Mouse (Mus musculus): Measurements from ENCODE around the gene Tmem30b. TPM values are rescaled to one million over a fixed set of nuclear protein-coding genes. Genes with fewer than 3 reads are reported as not detected.
"Not testable (repeated sequence)": the region's sequence is repeated elsewhere in the genome, so short reads cannot be mapped to it uniquely, and the experiment has no call there.

Tmem30b gene
- under 1 TPM; 0.27 to 0.53 (median 0.42) TPM for total RNA-seq (2022)

DNA sequence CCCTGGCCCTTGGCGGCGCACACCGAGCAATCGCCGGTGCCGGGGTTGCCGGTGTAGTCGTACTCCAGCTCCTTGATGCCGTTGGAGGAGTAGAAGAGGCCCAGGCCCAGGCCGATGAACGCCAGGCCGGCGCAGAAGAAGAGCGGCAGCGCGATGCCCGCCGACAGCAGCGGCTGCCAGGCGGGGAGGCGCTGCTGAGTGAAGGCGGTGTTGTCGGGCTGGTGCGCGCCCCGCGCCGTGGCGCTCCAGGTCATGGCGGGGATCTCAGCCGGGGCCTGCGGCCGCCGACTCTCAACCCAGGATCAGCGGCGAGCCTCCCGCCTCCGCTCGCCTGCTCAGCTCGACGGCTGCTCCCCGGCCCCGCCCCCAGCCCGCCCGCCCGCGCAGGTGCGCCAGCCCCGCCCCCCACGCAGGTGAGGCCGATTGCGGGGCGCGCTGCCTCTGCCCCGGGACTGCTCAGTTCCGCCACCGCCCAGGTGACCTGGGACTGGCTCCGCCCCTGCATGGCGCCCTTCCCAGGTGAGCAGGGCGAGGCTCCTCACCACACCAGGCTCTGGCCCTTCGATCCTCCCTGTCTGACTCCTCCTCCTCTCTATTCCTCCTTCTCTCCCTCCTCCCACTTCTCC is at the start of gene Tmem30b:
Gene Tmem30b (minus strand): TSS at position 307 of the 626 bp plus-strand sequence.
- no peak for DNase-seq (ENCODE audit: low spot score)

DNA sequence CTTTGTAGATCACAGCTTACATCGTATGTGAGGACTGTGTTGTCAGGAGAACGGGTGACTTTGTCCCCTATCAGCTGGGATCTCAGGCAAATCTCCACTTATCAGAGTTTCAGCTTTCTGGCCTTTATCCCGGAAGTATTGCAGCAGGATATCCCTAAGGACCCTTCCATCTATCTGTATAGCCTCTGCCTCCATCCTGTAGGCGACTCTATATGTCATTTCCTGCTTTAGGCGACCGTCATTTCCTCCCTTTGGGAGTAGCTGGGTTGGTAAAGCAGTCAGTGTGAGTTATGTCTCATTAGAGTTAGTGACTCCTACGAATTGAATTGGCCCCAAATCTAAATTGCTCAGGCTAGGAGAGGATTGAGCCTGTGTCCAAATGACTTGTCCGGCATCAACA is 49.0 kb upstream of the Tmem30b start:
- no peak for DNase-seq (ENCODE audit: low spot score)

DNA sequence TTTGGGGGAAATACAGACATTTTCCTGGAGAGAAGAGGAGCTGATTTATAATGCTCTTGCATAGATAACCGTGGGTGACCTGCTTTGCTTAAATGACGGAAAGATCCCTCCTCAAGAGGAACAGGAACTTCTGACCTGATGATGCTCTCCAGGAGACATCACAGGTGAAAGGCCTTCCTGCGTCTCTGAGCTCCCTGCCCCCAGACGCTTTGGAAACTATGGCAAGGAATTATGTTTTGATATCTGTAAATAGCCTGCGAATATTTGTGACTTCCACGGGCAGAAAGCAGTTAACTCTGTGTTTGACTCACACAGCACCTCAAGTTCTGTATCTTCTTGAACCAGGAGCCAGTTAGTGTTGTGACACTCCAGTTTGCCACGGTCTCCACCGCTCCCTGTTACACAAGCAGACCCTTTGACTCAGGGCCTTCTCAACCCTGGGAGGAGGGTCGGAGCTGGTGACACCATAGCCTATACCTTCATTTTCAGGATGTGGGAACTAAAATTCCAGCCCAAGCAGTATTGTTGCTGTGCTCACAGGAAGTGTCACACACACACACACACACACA is 48.1 kb upstream of the Tmem30b start:
- no peak for DNase-seq (ENCODE audit: low spot score)

DNA sequence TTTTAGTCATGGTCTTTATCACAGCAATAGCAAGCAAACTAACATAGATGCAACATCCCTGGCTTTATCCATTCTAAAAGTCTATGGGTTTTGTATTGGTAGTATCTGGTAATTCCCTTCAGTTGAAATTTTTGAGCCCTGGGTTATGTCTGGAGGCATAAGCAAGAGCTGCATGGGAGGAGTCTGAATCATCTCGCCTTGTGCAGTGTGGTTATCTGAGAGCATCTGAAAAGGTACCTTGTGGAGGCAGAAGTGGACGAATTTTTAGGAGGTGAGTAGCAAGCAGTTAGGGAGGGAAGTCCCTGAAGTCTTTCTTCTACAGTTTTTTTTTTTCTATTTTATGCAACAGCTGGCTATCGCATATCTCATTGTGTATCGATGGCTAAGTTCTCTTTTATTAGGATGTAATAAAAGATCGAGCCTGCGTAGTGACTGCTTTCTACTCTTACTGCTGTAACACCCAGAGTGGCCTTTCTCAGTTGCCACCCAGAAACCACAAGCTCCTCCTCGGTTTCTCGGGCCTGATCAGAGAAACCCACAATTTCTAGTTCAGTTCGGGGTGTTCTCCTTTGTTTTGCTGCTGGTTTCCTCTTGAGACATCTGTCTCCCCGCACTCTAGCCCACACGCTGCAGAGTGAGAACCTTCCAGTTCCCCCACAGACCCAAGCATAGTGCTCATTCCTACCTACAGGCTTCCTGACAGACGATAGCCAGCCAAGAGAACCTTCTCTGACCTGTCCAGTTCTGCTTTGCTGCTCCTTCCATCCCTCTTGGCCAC is 47.0 kb upstream of the Tmem30b start:
- DNase-seq (ENCODE audit: low spot score): no peak

DNA sequence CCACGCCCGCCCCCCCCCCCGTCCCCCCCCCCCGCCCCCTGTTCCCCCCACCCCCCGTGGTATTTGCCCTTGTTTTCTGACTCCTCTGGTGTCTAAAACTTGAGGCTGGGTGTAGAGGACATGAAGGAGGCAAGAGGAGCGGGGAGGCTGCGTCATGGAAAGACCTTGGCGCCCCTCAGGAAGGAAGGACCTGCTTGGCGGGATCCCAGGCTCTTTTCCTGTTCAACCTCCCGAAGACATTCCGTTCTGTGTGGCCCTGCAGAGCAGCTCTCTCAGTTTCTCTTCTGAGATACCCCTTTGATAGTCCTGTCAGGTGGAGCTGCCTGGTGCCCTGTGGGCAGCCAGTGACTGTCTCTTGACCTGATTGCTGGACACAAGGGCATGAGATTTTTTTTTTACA is 45.4 kb upstream of the Tmem30b start:
- DNase-seq (ENCODE audit: low spot score): peak; percentile 86

DNA sequence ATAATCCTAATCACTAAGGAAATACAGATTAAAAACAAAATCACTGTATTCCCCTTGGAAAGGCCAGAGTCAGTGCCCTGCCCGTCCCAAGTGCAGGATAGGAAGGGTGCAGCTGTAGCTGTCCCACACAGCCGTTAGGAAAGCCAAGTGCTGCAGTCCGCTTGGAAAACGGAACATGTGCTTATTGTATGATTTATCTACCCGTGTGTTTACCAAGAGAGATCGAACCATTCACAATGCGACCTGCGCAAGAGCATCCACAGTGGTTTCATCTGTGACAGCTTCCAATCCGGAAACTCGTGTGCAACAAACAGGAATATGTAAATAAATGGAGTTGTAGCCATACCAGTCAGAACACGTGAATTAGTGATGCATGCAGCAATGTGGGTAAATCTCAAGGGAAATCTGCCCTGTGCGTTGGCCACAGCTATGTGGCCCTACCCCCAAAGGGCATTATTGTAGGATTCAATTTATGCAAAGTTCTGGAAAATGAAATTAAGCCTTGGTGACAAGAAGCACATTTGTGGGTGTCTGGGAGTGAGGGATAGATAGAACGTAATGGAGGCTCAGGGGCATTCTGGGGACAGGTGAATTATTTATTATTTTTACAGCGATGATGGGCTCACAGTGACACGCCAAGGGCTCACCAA is 44.6 kb upstream of the Tmem30b start:
- DNase-seq (ENCODE audit: low spot score): no peak

DNA sequence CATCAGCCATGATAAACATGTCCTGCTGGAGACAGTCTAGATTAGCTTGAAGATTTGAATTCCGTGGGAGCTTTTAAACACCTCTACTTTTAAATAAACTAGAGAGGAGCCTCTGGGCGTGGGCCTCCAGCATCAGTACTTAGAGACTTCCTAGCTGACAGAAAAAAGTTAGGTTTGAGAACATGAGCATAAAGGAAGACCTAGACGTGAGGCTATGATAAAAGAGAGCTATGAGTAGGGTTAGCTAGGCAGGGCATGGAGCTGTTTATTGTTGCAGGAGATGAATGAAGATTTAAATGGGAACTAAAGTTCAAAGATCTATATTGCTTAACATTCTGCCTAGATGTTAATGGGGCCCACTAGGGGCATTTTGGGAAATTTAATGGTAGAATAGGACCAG is 41.1 kb upstream of the Tmem30b start:
- no peak for DNase-seq (ENCODE audit: low spot score)

DNA sequence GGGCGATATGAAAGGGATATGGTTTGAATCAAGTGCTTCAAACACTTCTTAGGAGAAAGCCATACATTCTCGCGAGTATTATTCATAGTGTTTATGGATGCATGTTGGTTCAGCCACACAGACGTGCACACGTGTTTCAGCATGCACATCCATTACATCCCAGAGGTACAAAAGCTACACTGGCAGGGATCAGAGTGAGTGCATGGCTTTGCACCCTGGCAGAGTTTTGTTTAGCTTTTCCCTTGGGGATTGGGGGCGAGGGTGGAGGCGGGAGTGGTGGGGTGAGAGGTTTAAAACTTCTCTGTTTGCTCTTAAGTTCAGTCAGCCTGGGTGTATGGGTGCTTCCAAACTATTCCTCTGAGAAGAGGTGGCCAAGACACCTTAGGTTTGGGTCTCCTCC is 39.7 kb upstream of the Tmem30b start:
- DNase-seq (ENCODE audit: low spot score): no peak

DNA sequence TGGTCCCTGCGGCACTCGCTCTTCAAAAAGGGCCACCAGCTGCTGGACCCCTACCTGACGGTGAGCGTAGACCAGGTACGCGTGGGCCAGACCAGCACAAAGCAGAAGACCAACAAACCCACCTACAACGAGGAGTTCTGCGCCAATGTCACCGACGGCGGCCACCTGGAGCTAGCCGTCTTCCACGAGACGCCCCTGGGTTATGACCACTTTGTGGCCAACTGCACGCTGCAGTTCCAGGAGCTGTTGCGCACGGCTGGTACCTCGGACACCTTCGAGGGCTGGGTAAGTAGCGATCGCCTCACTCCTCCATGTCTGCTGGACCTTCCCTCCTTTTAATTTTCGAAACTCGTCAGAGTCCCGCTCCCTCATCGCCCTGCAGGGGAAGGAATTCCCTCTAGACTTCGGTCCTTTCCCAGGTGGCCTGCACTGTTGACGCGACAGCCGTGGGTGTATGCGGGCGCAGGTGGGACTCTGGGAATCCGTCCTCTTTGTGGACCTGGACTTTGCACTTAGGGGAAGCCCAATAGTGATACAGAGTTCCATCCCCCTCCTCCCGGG is 39.1 kb upstream of the Tmem30b start:
- DNase-seq (ENCODE audit: low spot score): no peak

DNA sequence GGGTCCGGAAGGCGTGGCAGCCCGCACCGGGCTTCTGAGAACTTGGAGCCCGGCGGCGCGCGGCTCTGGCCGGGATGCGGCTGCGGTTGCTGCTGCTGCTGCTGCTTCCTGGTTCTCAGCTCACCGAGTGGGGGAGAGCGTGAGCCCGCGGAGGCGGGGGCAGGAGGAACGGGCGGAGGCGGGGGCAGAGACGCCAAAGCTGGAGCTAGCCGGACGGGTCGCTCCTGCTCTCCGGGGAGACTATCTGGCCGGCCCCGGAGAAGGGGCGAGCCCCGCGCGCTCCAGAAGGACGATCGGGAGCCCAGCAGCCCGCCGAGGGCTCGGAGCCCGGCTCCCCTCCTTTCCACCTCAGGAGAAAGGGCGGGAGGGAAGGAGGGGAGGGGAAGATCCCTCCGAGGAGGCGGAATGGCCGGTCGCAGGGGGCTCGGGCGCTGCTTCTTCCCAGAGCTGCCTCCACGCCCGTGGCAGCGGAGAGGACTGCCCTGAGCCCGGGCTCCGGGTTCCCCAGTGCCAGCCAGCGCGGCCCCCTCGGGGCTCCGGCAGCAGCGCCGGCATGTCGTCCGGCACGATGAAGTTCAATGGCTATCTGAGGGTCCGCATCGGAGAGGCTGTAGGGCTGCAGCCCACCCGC is 38.5 kb upstream of the Tmem30b start, which contains the start of gene Prkch:
Gene Prkch (plus strand): TSS at position 187 of the 631 bp plus-strand sequence.
- DNase-seq (ENCODE audit: low spot score): peak; percentile 81

DNA sequence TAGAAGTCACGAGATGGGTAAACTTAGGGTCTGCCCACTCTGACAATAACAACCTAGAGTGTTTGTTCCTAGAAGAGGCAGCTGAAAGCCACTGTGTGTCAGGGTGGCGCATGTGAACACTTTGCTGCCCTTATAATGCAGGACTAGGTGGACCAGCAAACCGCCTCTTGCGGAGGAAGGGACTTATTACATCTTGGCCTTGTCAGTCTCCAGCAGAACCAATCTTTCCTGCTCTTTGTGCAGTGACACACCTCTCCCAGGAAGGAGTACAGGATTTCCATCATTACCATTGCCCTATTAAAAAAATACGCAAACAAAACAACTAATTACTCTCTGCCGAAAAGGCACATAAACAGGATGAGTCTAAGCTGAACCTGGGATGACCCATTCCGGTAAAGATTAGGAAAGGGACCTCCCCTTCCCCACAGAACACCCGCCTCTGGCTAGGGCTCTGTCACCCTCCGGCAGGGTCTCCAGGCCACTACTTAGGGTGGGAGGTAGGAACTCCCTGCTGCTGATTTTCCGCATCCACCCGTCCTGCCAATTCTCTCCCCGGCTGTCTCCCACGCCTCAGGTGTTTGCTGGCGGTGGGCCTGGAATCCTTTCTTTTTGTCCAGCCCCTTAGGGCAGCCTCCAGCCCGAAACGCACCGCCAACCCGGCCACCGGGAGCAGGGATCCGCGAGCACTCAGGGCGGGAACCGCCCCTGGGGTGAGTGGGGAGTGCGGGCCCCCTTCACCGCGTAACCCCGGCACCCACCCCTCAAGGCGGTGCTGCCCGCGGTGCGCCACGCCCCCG is 37.8 kb upstream of the Tmem30b start:
- DNase-seq (ENCODE audit: low spot score): peak; percentile 65

DNA sequence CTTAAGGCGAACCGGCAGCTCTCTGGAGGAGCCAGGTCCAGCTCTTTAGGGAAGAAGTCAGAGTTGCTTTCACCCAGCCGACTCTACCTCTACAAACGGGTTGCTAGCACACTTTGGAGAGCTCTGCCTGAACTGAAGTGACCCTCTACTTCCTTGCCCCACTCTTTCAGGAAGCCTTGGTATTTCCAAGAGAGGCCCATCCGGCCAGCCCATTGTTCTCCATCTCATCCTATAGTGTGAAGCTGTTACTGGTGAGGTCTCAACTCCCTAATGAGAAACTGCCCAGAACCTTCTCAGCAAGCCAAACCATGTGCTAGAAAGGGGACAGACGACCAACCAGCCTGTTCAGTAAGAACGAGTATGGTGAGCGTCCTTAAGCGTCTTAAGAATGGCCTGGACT is 37.1 kb upstream of the Tmem30b start:
- DNase-seq (ENCODE audit: low spot score): peak; percentile 63

DNA sequence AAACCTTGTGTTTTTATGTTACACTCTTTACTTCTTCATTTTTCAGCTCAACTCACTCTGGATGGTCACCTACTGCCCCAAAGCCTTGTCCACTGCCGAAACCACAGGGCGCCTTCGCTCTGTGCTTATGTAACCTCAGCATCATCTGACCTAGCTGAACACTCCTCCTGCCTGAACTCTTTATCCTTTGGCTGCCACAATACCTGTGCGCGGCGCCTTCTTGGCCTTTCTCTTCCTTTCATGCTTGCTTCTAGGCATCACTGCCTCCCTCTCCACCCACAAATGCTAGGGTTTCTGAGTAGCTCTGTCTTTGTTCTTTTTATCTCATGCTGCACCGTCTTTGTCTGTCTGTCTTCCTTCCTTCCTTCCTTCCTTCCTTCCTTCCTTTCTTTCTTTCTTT is 34.6 kb upstream of the Tmem30b start:
- no peak for DNase-seq (ENCODE audit: low spot score)

DNA sequence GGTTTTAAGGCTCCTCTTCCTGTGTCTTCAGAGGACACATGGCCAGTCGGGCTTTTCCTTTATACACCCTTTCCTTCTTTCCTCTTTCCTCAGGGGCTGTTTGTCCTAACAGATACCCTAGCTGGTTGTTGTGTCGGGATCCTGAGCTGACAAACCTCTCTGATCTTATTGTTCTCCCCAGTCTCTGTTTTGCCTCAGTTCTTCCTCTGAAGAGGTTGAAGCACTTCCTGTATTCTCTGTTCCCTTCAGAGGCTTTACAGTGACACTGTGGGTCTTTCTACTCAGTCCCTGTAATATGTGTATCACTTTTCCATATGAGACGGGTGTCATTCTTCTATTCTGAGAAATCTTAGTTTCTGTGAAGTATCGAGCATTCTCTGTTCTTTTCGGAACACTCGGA is 31.9 kb upstream of the Tmem30b start:
- no peak for DNase-seq (ENCODE audit: low spot score)

DNA sequence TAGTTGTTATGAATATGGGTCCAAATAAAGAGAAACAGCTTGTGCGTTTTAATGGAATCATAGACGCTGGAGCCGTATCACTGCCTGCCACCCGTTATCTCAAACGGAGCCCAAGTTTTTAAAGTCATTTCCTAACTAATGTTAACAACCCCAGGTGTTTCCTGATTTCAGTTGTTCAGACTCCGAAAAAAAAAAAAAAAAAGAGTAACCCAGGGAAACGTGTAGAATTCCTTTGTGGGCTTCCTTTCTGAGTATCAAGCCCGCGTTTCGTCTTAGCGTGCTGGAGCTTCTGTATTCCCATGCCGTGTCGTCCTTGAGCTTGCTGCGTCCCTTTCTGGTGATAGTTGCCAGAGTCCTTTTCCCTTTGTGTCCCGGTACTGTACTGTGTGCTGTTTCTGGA is 28.4 kb upstream of the Tmem30b start:
- peak; percentile 52 for DNase-seq (ENCODE audit: low spot score)

DNA sequence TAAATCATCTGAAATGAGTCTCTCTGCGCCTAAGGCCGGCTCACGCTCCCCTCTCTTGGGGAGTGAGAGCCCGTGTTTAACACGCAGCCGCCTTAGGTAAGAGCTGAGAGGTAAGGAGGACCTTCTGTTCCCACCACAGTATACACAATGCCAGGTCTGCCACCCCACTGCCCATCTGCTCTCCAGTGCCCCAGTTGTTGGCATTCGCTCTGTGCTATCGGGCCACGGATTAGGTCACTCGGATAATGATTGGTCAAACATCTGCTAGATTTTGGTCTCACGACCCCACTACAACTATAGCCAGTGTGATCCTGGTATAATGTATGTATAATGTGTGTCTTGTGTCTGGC is 19.4 kb upstream of the Tmem30b start:
- no peak for DNase-seq (ENCODE audit: low spot score)

DNA sequence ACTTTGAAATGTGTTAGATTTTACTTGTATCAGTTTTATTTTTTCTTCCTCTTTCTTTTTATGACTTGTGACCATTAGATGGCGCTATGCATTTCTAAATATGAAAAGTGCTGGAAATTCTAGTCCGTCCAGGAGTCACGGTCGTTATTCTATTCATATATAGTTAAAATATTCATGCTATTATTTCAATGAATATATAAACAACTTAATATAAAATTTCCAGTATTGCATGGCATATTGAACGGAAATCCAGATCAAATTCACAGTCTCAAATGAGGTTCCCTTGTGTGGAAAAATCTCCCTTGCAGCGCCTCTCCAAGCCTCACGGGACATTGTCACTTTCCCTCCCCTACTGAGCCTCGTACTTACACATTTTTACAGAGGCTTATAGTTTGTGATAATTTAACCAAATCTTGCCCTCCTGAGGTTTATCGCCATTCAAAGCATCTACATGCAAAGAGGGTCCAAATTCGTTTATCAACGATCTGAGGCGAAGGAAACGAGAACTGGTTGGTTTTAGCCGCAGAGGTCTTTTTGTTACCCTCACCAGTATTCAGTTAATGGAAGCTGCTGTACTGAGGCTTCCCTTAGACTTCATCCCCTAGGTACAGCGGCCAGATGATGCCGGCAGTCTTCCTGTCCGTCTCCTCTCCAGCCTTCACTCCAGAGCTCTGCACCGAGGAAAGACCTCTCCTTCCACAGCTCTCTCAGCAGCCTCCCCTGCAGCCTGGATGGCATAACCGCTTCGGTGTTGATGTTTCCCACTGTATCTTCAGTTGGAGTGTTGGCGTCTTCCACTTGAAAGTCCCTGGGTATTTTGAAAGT is 18.8 kb upstream of the Tmem30b start:
- DNase-seq (ENCODE audit: low spot score): peak; percentile 67

DNA sequence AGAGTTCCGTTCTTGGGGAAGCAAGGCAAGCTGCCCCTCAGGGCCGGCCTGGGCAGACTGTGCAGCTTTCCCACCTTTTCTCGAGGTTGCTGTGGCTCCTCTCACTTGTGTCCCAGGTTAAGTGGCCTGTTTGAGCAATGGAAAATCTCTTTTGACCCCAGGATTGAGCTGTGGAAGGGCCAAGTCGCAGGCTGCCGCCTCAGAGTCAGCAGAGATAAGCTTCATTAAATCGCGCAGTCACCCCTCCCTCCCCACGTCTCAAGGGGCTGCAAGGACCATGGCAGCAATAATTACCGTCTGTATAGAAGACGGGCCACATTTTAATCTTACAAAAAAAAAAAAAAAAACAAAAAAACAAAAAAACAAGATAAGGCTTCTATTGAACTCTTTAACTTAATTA is 18.0 kb upstream of the Tmem30b start:
- no peak for DNase-seq (ENCODE audit: low spot score)

DNA sequence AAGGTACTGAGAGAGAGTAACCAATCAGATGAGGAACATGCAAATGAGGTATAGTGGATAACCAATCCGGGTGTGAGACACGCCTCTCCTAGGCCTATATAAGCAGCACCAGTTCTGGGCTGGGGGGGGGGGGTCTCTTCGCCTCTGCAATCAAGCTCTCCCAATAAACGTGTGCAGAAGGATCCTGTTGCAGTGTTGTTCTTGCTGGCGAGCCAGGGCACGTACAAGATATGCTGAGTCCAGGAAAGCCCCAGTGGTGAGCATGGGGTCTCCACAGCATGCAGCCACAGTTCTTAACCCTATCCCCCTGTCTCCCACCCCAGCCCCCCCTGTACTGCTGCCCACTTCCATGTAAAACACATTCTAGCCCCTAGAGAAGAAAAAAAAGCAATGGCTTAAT is 16.9 kb upstream of the Tmem30b start:
- DNase-seq (ENCODE audit: low spot score): not testable (repeated sequence)

DNA sequence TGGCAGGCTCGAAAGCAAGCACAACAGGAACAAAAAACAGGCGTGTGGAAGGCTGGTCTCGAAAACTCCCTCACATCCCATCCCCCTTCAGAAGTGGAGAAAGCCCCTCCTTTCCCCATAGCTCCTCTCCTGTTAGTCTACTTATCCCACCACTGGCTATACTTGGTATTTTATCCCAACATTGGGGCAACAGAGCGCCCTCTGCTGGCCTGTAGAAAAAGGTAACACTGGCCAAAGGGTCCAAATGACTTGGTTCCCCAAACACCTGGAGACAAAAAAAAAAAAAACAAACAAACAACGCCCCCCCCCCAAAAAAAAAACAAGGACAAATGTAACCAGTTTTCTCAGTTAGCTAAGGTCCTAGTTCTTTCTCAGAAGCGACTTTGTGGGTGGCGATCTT is 13.9 kb upstream of the Tmem30b start:
- DNase-seq (ENCODE audit: low spot score): no peak
